Mouse (Mus musculus): ENCODE data around the gene Enpep.

Gene Enpep

DNA sequence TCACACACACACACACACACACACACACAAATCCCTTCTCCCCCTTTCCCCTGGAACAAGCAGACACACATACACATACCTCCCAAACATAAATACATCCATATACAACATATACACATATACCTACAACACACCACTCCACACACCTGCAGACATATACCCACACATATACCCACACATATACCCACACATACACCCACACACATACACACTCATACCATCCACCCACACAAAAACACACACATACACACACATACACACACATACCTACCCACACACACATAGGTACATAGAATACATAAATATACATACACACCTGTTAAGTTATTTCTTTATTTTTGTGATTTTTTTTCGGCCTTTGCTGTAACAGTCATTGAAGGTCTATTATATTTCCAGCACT lies 94.5 kb downstream of the Enpep start:
- no peak for DNase-seq

DNA sequence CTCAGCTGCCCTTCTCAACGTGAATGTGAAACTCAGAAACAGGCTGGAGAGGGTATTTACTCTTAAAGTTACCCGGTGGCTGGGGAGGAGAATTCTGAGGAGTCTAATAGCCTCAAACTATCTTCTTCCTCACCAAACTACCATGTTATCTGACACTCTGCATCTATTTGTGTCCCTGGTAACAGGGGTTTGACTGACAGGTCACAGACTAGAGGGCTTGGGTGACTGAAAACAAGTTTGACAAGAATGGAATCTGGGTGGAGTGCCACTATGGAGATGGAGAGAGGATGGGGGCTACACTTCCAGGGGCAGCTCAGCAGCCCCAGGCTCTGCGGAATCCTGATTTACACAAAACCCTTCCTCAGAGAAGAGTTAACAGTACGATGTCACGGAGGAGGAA lies 105.2 kb downstream of the Enpep start:
- DNase-seq = no peak

DNA sequence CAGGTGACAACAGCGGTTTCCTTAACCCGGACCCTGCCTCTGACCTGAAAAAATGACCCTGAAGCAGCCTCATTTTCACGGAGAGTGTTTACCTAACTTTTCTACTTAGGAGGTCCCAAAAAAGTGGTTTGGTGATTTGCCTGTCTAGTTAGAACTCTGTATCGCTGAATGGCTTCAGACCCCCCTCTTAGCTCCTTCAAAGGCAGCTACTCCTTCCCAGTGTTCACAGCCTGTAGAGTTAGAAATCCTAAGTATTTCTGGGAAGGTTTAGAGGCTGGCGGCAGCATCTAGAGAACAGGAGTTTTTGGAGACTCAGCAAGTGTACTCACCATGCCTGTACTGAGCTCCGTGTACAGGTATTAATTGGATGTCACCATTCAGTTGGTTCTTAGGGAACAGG lies 105.8 kb downstream of the Enpep start:
- DNase-seq = no peak

DNA sequence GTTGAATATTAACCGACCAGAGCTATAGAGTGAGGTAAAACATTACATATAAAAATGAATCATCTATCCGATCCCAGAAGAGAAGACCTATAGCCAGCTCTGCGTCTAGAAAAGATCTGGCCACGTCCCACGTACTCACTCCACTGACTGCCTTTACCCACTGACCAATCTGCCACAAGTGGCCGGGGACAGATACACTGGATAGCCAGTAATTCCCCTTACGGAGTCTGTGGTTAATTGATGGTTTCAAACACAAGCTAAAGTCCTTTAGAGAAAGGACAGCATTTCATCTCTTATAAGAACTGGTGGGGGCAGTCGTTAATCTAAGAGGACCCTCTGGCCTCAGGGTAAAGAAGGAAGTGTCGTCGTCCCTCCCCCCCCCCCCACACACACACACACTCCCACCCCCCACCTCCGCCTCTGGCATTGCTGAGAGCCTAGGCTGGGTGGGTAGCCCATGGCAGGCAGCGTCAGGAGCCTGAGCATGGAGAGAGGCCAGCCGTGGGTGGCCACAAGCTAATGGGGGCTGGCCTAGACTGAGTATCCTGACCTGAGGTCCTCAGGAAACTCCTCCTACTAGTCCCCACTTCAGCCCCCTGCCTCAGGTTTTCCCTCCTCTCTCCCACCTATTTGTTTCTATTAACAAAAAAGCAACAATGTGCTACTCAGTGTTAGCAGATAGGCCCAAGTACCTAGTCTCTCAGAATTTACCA lies 106.8 kb downstream of the Enpep start:
- DNase-seq = no peak

DNA sequence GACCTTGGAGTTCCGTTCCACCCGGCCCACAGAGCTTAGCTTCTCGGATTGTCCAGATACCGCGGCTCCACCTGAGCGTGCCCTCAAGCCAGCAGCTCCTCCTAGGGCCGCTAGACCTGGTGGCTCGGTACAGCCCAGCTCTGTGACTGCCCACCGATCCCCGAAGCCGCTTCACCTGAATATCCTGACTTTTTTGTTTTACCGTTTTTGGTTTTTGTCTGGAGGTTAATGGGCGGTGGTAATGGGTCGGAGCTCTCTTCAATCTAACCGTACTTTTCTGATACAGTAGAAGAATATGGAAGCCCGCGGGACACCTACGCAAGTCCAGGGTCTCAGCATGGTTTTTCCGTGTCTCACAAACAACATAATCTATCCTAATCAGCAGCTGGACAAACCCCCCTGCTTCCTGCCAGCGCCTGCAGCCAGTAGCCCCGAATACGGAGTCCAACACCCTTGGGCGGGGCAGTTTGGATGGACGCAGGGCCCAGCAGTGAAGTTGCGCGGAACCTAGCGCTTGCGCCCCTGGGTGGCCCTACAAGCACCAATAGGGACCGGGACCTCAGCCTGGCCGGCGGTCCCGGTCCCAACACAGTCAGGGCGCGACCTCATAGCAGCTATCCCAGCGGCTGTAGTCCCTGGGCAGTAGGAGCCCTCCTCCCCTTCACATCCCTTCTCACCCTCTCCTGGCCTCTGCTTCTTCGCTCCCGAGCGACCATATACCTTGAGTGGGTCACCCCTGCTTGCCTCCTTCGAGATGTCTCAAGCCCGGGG lies 107.5 kb downstream of the Enpep start:
- no peak for DNase-seq

DNA sequence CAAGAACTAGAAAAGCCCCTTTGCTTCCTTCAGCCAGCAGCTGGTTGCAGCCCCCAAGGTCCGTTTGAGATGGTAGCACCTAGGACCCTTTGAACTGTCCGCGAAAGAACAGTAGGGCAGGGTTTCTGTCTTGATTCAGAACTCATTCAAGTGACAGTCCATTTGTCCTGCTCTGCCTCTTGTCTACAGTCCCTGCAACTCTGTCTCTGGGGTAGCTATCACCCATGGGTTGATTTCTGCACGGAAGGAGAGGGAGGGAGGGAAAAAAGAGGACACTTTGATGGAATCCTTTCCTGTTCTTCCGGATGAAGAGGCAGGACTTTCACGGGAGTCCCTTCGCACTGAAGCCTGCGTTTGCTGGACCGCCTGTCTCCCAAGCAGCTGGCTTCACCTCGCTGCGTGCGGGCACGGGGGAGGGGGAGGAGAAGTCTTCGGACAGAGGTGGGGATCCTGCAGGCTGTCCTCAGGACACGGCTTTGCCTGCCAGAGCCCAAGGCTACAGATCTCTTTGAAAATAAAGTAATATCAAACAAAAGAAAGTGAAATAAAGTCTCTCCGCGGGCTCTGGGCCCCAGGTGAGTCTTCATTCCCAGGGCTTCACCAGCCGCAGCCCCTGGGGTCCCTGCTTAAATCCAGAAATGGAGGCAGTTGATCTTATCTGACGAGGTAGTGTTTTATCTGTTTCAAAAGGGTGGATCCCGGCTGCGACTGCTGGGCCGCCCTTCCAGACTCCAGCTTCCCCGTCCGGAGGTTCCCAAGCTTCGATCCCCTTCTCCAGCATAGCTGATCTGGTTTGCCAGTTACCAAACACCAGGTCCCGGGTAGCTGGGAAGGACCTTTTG lies 108.3 kb downstream of the Enpep start:
- DNase-seq = no peak

DNA sequence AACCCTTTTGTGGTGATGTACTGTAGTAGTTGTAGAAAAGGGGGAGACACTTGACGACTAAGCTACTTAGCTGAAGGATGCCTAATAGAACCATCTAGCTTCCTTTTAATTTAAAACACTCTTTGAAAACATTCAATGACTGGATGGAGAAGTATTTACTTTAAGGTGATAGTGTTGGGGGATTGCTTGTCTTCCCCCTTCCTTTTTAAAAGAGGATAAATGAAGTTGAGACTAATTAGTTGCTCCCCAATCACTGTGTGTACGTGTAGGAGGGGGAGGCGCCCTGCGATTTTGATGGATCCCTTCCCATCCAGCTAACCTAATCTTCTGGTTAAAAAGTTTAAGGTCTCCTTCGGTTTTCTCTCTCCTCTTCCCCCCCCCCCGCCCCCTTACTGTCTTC lies 109.1 kb downstream of the Enpep start:
- no peak for DNase-seq

DNA sequence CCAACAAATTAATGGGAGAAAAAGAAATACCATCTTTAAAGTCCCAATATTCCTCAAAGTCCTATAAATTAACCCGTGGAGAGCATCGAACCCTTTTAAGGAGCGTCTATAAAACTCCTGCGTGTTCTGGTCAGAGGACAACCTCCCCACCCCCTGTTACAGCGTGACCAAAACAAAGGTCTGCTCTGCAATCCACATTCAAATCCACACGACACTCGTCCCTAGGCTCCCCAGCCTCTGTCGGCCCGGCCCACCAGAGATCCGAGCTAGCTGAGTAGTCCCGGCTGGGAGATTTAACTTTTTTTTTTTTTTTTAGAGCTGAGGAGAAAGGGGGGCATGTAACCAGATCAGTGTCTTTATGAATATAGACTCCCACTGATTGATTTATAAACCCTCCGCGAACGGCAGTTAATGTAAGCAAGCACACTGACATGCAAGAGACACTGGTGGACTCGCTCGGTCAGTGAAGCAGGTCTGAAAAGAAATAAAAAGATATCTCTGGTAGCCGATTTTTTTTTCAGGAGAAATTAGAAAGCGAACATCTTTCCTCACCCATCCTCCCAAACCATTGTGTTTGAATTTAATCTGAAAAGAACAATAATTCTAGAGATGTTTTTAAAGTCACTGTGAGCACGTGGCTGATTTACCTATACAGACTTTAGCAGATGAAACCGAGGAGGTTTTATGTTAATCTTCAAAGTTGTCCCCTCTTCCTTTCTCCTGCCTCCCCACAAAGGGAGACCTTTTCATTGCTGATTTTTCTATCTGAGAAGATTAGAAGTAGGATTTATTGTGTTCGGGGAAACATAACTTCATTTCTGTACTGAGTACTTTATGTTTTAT lies 109.9 kb downstream of the Enpep start:
- no peak for DNase-seq

DNA sequence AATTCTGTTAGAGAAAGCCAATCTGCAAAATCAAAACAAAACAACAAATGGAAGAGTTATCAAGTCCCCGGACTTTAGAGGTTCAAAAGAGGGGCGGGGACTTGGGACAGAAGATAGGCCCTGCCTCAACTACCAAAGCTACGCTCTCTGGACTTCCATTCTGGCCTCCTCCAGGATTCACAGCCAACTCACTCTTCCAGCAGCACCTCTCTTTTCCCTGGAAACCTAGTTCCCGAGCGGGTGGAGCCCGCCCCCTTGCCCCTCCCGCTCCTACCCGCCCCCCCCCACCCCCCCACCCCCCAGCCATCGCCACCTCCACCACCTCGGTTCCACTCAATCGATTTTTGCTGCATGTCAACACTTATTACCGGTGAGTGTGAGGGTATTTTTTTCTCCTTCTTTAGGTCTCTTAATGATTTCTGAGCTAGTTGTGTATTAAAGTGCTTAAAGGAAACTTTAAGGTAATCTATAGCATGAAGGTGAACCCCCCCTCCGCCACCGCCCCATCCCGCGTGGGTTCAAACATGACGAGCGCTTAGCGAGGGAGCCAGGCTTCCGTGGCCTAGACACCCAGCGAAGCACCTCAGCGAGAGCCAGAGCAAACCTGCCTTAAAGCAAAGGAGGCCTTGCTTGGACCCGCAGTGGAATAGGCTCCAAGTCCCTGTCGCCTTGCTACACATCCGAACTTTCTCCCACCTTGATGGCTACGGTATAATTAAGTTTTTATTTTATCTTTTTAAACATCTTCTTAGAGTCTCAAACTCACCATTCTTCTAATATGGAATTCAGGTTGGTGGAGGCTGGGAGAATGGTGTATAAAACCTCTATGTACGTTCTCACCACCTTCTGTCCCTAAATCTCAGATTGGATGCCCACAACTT lies 110.9 kb downstream of the Enpep start:
- DNase-seq = no peak

DNA sequence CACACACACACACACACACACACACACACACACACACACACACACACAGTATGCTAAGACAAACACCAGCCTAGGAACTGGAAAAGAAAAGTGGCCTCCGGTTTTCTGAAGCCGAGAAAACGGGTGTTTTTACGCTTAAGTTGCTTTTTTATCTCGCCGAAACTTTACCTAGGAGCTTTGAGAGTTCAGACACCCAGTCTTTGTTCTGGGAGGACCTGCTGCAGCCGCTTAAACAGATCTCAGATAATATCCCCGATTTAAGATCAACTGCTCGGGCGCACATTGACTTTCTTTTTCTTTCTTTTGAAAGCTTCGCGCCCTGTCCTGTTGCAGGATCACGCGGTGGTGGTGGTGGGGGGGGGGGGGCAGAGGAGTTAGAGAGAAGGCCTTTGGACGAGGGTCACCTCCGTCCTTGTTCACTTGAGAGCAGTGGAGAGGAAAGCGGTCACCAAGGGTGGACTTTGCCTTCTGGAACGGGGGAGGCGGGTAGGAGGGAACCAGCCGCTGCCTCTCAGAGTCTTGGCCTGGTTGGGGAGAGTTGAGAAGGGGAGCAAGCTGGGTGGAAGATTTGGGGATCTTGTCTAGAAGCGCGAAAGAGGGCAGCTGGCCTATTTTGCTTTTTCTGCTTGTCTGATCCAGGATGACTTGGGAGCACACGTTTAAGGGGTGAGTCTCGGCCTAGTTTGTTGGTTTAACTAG lies 111.7 kb downstream of the Enpep start:
- no peak for DNase-seq

DNA sequence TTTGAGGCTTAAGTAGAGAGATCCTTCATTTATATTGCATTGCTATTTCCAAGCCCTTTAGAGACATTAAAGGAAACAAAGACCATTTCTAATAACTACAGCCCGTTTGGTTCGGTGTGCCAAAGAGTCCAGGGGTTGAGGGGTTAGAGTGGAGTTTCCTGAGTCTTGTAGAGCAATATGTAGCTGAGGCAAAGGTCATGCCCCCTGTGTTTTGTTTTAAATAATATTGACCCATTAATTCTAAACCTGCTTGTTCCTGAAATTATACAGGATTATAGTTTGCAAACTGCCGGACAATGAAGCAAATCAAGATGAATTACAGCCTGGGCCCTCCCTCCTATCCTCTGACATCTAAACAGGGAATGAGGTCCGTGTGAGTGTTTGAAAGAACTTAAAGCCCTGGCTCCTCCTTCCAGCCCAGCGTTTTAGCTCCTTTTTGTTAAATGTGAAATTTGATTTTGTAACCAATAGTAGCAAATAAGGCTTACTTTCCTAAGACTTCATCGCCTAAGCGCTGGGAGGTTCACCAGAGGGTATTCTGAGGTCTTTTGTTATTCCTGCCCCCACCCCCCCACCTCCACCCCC lies 112.3 kb downstream of the Enpep start:
- DNase-seq = no peak
